Mouse (Mus musculus) midbrain, embryonic 13.5 days (tissue): ENCODE measurements around the gene Cyfip1. TPM values are rescaled to one million over a fixed set of nuclear protein-coding genes. Genes with fewer than 3 reads are reported as not detected.

Experiments used
- ATAC-seq: fragments of 200-750 bp; cut with Nextera tagmentation; 2 replicates; pipeline ENCODE4 v1.8.0; 2017; ENCODE audit warnings: mild to moderate bottlenecking, moderate TSS enrichment, moderate library complexity
- H3K27ac ChIP-seq: fragments of 300-500 bp; sonication (generic); 2 replicates; pipeline ENCODE4 v1.5.1; 2015; ENCODE audit warnings: inconsistent platforms, mild to moderate bottlenecking, moderate library complexity
- H3K27me3 ChIP-seq: fragments of 300-500 bp; sonication (generic); 2 replicates; pipeline ENCODE4 v1.6.1; 2015; ENCODE audit warnings: mild to moderate bottlenecking, inconsistent platforms
- H3K36me3 ChIP-seq: fragments of 300-500 bp; sonication (generic); 2 replicates; pipeline ENCODE4 v1.6.1; 2015; ENCODE audit warnings: mild to moderate bottlenecking, inconsistent platforms
- H3K4me1 ChIP-seq: fragments of 300-500 bp; sonication (generic); replicated peaks from 2 replicates; pipeline ENCODE4 v1.6.1; 2015; ENCODE audit warnings: inconsistent platforms
- H3K4me2 ChIP-seq: fragments of 300-500 bp; sonication (generic); replicated peaks from 2 replicates; pipeline ENCODE4 v1.6.1; 2015; ENCODE audit warnings: moderate library complexity, mild to moderate bottlenecking, inconsistent platforms
- H3K4me3 ChIP-seq: fragments of 300-500 bp; sonication (generic); replicated peaks from 2 replicates; pipeline ENCODE4 v1.5.1; 2015; ENCODE audit warnings: mild to moderate bottlenecking, inconsistent platforms
- H3K9ac ChIP-seq: fragments of 300-500 bp; sonication (generic); replicated peaks from 2 replicates; pipeline ENCODE4 v1.6.1; 2015; ENCODE audit warnings: mild to moderate bottlenecking, inconsistent platforms
- H3K9me3 ChIP-seq: fragments of 300-500 bp; sonication (generic); 2 replicates; pipeline ENCODE4 v1.6.1; 2016; ENCODE audit warnings: mild to moderate bottlenecking, inconsistent platforms
- WGBS: fragments of 180-500 bp; shearing (Covaris S2); methylation state at CpG from one replicate; pipeline ENCODE4 v1.1.7; 2015; 5-methylcytosine and 5-hydroxymethylcytosine counted together
- polyA plus RNA-seq: library from polyadenylated mRNA; unstranded; fragments of >200 nt; fragmentation: Nextera tagmentation; extraction: Ambion mirVana; gene quantifications from 2 replicates; pipeline ENCODE4 v1.2.1, GENCODE M21; 2015

Cyfip1 gene
- polyA plus RNA-seq, 1 experiment from 2014 or later: 56.3 TPM

- H3K4me1 ChIP-seq: peaks cover 15% of the 10 kb centered on the region
- no peak for ATAC-seq
- no peaks in the 10 kb centered on the region for H3K27me3 ChIP-seq
- 97% methylated on average over 4 of the region's 4 CpGs for WGBS
- peaks cover 3% of the 10 kb centered on the region; the same call in 1 of the 2 replicates for H3K9me3 ChIP-seq
- no peak overlapping the region for H3K4me2 ChIP-seq
- no peak overlapping the region for H3K9ac ChIP-seq
- no peak overlapping the region for H3K4me3 ChIP-seq
- H3K27ac ChIP-seq: no peak overlapping the region
- peaks cover 12% of the 10 kb centered on the region for H3K36me3 ChIP-seq
Measured at GRCm38 (mm10) chr7:55957916-55958315, 116.4 kb downstream of the Cyfip1 start.

- H3K27me3 ChIP-seq: no peaks in the 10 kb centered on the region
- H3K9ac ChIP-seq: no peak overlapping the region
- no peaks in the 10 kb centered on the region for H3K9me3 ChIP-seq
- H3K27ac ChIP-seq: no peak overlapping the region
- no peak for ATAC-seq
- H3K4me3 ChIP-seq: no peak overlapping the region
- WGBS: 96% methylated on average over 3 of the region's 3 CpGs
- H3K36me3 ChIP-seq: peaks cover 2% of the 10 kb centered on the region; the same call in 1 of the 2 replicates
- peaks cover 23% of the 10 kb centered on the region for H3K4me1 ChIP-seq
- H3K4me2 ChIP-seq: no peak overlapping the region
Measured at GRCm38 (mm10) chr7:55959801-55960200, 118.3 kb downstream of the Cyfip1 start.

- no peaks in the 10 kb centered on the region for H3K9me3 ChIP-seq
- no peak for ATAC-seq
Measured at GRCm38 (mm10) chr7:55960506-55960905, 119.0 kb downstream of the Cyfip1 start.

GRCm38 (mm10) chr7:55962004-55962908 lies 120.7 kb downstream of the Cyfip1 start, which contains the start of gene Nipa2:
TSS of gene Nipa2 (minus strand) at chr7:55962476.
- no peaks in the 10 kb centered on the region for H3K27me3 ChIP-seq
- WGBS: under 1% methylated on average over 70 of the region's 70 CpGs
- peak; percentile 99 for ATAC-seq

More at GRCm38 (mm10) chr7:55960506-55960905, 119.0 kb downstream of the Cyfip1 start:
- Histone ChIP-seq H3K27ac (no peak overlapping the region), H3K27me3 (no peaks in the 10 kb centered on the region), H3K36me3 (no peaks in the 10 kb centered on the region), H3K4me3 (no peak overlapping the region), H3K4me1 (peaks cover 23% of the 10 kb centered on the region), H3K9ac (no peak overlapping the region), H3K4me2 (peak overlapping the region; percentile 22; the same call in 1 of the 2 replicates)
- 98% methylated on average over 1 of the region's 1 CpGs for WGBS

GRCm38 (mm10) chr7:55966866-55967460 lies 125.4 kb downstream of the Cyfip1 start:
- Histone ChIP-seq H3K9me3 (no peaks in the 10 kb centered on the region), H3K4me2 (no peak overlapping the region), H3K4me1 (peaks cover 13% of the 10 kb centered on the region), H3K27ac (no peak overlapping the region), H3K27me3 (no peaks in the 10 kb centered on the region), H3K4me3 (no peak overlapping the region), H3K36me3 (no peaks in the 10 kb centered on the region), H3K9ac (no peak overlapping the region)
- 36% methylated on average over 3 of the region's 3 CpGs for WGBS
- no peak for ATAC-seq

More at GRCm38 (mm10) chr7:55962004-55962908, 120.7 kb downstream of the Cyfip1 start, which contains the start of gene Nipa2:
- H3K36me3 ChIP-seq: no peaks in the 10 kb centered on the region
- no peaks in the 10 kb centered on the region for H3K9me3 ChIP-seq
- H3K4me3 ChIP-seq: peak within 1 kb of the TSS; percentile 92
- peak within 1 kb of the TSS; percentile 79 for H3K4me2 ChIP-seq
- peak within 1 kb of the TSS; percentile 96 for H3K9ac ChIP-seq
- peak within 1 kb of the TSS; percentile 90 for H3K27ac ChIP-seq
- H3K4me1 ChIP-seq: peaks cover 23% of the 10 kb centered on the region

GRCm38 (mm10) chr7:55968258-55968901 lies 126.8 kb downstream of the Cyfip1 start:
- no peak for ATAC-seq
- no peak overlapping the region for H3K9ac ChIP-seq
- 0 out of 2 replicates have a peak overlapping the region, but pooled peaks have one; percentile 11 for H3K4me3 ChIP-seq
- peak overlapping the region; percentile 34 for H3K4me2 ChIP-seq
- 48% methylated on average over 16 of the region's 16 CpGs for WGBS
- H3K36me3 ChIP-seq: no peaks in the 10 kb centered on the region
- no peaks in the 10 kb centered on the region for H3K9me3 ChIP-seq
- peaks cover 6% of the 10 kb centered on the region for H3K4me1 ChIP-seq
- no peaks in the 10 kb centered on the region for H3K27me3 ChIP-seq
- no peak overlapping the region for H3K27ac ChIP-seq

GRCm38 (mm10) chr7:55969415-55969814 lies 127.9 kb downstream of the Cyfip1 start:
- Histone ChIP-seq H3K9ac (no peak overlapping the region), H3K36me3 (peaks cover 5% of the 10 kb centered on the region; the same call in 1 of the 2 replicates), H3K4me1 (0 out of 2 replicates have a peak, but pooled peaks cover 2% of the 10 kb centered on the region), H3K9me3 (no peaks in the 10 kb centered on the region), H3K4me3 (no peak overlapping the region), H3K27me3 (no peaks in the 10 kb centered on the region), H3K27ac (no peak overlapping the region), H3K4me2 (no peak overlapping the region)
- 78% methylated on average over 1 of the region's 1 CpGs for WGBS
- no peak for ATAC-seq

GRCm38 (mm10) chr7:55974429-55974828 lies 132.9 kb downstream of the Cyfip1 start:
- Histone ChIP-seq H3K9ac (no peak overlapping the region), H3K4me3 (no peak overlapping the region), H3K27ac (no peak overlapping the region), H3K4me1 (no peaks in the 10 kb centered on the region), H3K36me3 (peaks cover 26% of the 10 kb centered on the region), H3K27me3 (no peaks in the 10 kb centered on the region), H3K9me3 (no peaks in the 10 kb centered on the region), H3K4me2 (no peak overlapping the region)
- 93% methylated on average over 2 of the region's 2 CpGs for WGBS
- no peak for ATAC-seq

- H3K27me3 ChIP-seq: no peaks in the 10 kb centered on the region
- no peaks in the 10 kb centered on the region for H3K4me1 ChIP-seq
- WGBS: 94% methylated on average over 2 of the region's 2 CpGs
- no peak for ATAC-seq
- peaks cover 39% of the 10 kb centered on the region for H3K36me3 ChIP-seq
- H3K4me2 ChIP-seq: no peak overlapping the region
- no peak overlapping the region for H3K27ac ChIP-seq
- no peaks in the 10 kb centered on the region for H3K9me3 ChIP-seq
- H3K9ac ChIP-seq: no peak overlapping the region
- no peak overlapping the region for H3K4me3 ChIP-seq
Measured at GRCm38 (mm10) chr7:55981511-55981910, 140.0 kb downstream of the Cyfip1 start.
